Mouse (Mus musculus): ENCODE measurements around the gene B3galt1. TPM values are rescaled to one million over a fixed set of nuclear protein-coding genes. Genes with fewer than 3 reads are reported as not detected.

The B3galt1 gene
- total and polyA plus RNA-seq, 3 experiments = 0.72 to 1.9 (median 1.5) TPM

- H3K36me3 ChIP-seq (ENCODE audit: control insufficient read depth, insufficient read depth, low read length) = no peaks in the 10 kb centered on the region
- no peaks in the 10 kb centered on the region for H3K79me2 ChIP-seq (replicated peaks; ENCODE audit: control insufficient read depth, insufficient read depth, low read length)
- H3K27ac ChIP-seq = no peak overlapping the region
- intact Hi-C loops (cut with DNase I) = no loop called here
- 93% methylated on average over 9 of the region's 9 CpGs for WGBS
- H3K4me1 ChIP-seq (ENCODE audit: control insufficient read depth, insufficient read depth, low read length) = no peaks in the 10 kb centered on the region
- H3K9ac ChIP-seq (ENCODE audit: low read depth, low read length) = no peak overlapping the region
- no peak for DNase-seq
- TF ChIP-seq EP300 (IDR thresholded peaks at IDR 0.05; ENCODE audit: insufficient read depth, low read depth, low read length) (no peak), POLR2A (IDR thresholded peaks at IDR 0.05; ENCODE audit: insufficient read depth, low read depth, low read length) (no peak), CTCF (IDR thresholded peaks at IDR 0.05) (no peak)
- H3K4me3 ChIP-seq = no peak overlapping the region
- H3K27me3 ChIP-seq (ENCODE audit: control insufficient read depth, insufficient read depth, low read length) = no peaks in the 10 kb centered on the region
These were observed 439.5 kb downstream of the B3galt1 start for GRCm38 (mm10) chr2:68005210-68005609.

- intact Hi-C loops (cut with DNase I) = no loop called here
- WGBS = 85% methylated on average over 7 of the region's 7 CpGs
- H3K27me3 ChIP-seq (ENCODE audit: control insufficient read depth, insufficient read depth, low read length) = no peaks in the 10 kb centered on the region
- TF ChIP-seq EP300 (IDR thresholded peaks at IDR 0.05; ENCODE audit: insufficient read depth, low read depth, low read length) = no peak
- TF ChIP-seq POLR2A (IDR thresholded peaks at IDR 0.05; ENCODE audit: insufficient read depth, low read depth, low read length) = no peak
- DNase-seq = no peak
- no peaks in the 10 kb centered on the region for H3K79me2 ChIP-seq (replicated peaks; ENCODE audit: control insufficient read depth, insufficient read depth, low read length)
- no peaks in the 10 kb centered on the region for H3K36me3 ChIP-seq (ENCODE audit: control insufficient read depth, insufficient read depth, low read length)
- H3K9ac ChIP-seq (ENCODE audit: low read depth, low read length) = no peak overlapping the region
- H3K4me3 ChIP-seq = no peak overlapping the region
- H3K27ac ChIP-seq = no peak overlapping the region
- H3K4me1 ChIP-seq (ENCODE audit: control insufficient read depth, insufficient read depth, low read length) = no peaks in the 10 kb centered on the region
These were observed 440.0 kb downstream of the B3galt1 start for GRCm38 (mm10) chr2:68005711-68006110.

GRCm38 (mm10) chr2:68011336-68011735 is 445.7 kb downstream of the B3galt1 start:
- Histone ChIP-seq H3K4me3 (no peak overlapping the region), H3K9ac (ENCODE audit: low read depth, low read length) (no peak overlapping the region), H3K27ac (no peak overlapping the region), H3K27me3 (ENCODE audit: control insufficient read depth, insufficient read depth, low read length) (no peaks in the 10 kb centered on the region), H3K36me3 (ENCODE audit: control insufficient read depth, insufficient read depth, low read length) (no peaks in the 10 kb centered on the region), H3K79me2 (replicated peaks; ENCODE audit: control insufficient read depth, insufficient read depth, low read length) (no peaks in the 10 kb centered on the region), H3K4me1 (ENCODE audit: control insufficient read depth, insufficient read depth, low read length) (no peaks in the 10 kb centered on the region)
- TF ChIP-seq CTCF (IDR thresholded peaks at IDR 0.05) = no peak
- no peak for TF ChIP-seq POLR2A (IDR thresholded peaks at IDR 0.05; ENCODE audit: insufficient read depth, low read depth, low read length)
- no peak for TF ChIP-seq EP300 (IDR thresholded peaks at IDR 0.05; ENCODE audit: insufficient read depth, low read depth, low read length)
- WGBS = 78% methylated on average over 4 of the region's 4 CpGs
- intact Hi-C loops (cut with DNase I) = no loop called here
- DNase-seq = no peak

- 64% methylated on average over 5 of the region's 5 CpGs for WGBS
- H3K79me2 ChIP-seq (replicated peaks; ENCODE audit: control insufficient read depth, insufficient read depth, low read length) = no peaks in the 10 kb centered on the region
- TF ChIP-seq EP300 (IDR thresholded peaks at IDR 0.05; ENCODE audit: insufficient read depth, low read depth, low read length) (no peak), POLR2A (IDR thresholded peaks at IDR 0.05; ENCODE audit: insufficient read depth, low read depth, low read length) (no peak), CTCF (IDR thresholded peaks at IDR 0.05) (no peak)
- no peak overlapping the region for H3K27ac ChIP-seq
- H3K27me3 ChIP-seq (ENCODE audit: control insufficient read depth, insufficient read depth, low read length) = no peaks in the 10 kb centered on the region
- no peak overlapping the region for H3K4me3 ChIP-seq
- intact Hi-C loops (cut with DNase I) = no loop called here
- H3K36me3 ChIP-seq (ENCODE audit: control insufficient read depth, insufficient read depth, low read length) = no peaks in the 10 kb centered on the region
- H3K4me1 ChIP-seq (ENCODE audit: control insufficient read depth, insufficient read depth, low read length) = no peaks in the 10 kb centered on the region
- no peak for DNase-seq
- H3K9ac ChIP-seq (ENCODE audit: low read depth, low read length) = no peak overlapping the region
These were observed 454.6 kb downstream of the B3galt1 start for GRCm38 (mm10) chr2:68020251-68020680.

DNA sequence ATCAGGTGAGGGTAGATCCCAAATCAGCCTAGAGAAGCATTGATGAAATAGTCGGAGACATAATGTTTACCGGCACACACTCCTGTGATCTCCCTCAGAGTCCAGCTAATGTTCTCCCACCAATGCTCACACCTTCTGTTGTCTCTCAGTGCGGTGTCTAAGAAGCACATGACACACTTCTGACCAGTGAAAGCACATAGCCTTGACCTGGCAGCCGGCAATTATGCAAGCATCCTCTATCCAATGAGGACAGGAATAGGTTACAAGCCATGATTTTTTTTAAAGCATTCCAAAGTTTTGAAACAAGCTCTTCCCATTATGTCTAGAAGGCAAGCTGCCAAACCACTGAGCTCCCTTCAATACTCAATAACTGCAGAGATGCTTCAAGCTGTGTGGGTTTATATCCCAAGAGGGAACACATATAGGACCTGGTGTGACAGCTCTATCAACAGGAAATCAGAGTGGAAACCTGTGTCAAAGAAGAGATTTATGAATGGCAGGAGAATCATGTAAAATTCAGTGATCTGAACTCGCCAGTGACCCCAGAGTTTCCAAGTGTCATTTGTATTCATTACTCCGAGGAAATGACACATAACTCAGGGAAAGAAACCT is 456.0 kb downstream of the B3galt1 start:
- 78% methylated on average over 6 of the region's 6 CpGs for WGBS
- Histone ChIP-seq H3K36me3 (ENCODE audit: control insufficient read depth, insufficient read depth, low read length) (no peaks in the 10 kb centered on the region), H3K27me3 (ENCODE audit: control insufficient read depth, insufficient read depth, low read length) (no peaks in the 10 kb centered on the region), H3K27ac (no peak overlapping the region), H3K79me2 (replicated peaks; ENCODE audit: control insufficient read depth, insufficient read depth, low read length) (no peaks in the 10 kb centered on the region), H3K4me3 (no peak overlapping the region), H3K4me1 (ENCODE audit: control insufficient read depth, insufficient read depth, low read length) (no peaks in the 10 kb centered on the region), H3K9ac (ENCODE audit: low read depth, low read length) (no peak overlapping the region)
- no peak for DNase-seq
- TF ChIP-seq POLR2A (IDR thresholded peaks at IDR 0.05; ENCODE audit: insufficient read depth, low read depth, low read length) (no peak), EP300 (IDR thresholded peaks at IDR 0.05; ENCODE audit: insufficient read depth, low read depth, low read length) (no peak), CTCF (IDR thresholded peaks at IDR 0.05) (no peak)
- intact Hi-C loops (cut with DNase I) = no loop called here

GRCm38 (mm10) chr2:68028811-68029210 is 463.1 kb downstream of the B3galt1 start:
- intact Hi-C loops (cut with DNase I) = no loop called here
- Histone ChIP-seq H3K4me3 (no peak overlapping the region), H3K9ac (ENCODE audit: low read depth, low read length) (no peak overlapping the region), H3K4me1 (ENCODE audit: control insufficient read depth, insufficient read depth, low read length) (no peaks in the 10 kb centered on the region), H3K36me3 (ENCODE audit: control insufficient read depth, insufficient read depth, low read length) (no peaks in the 10 kb centered on the region), H3K27me3 (ENCODE audit: control insufficient read depth, insufficient read depth, low read length) (no peaks in the 10 kb centered on the region), H3K79me2 (replicated peaks; ENCODE audit: control insufficient read depth, insufficient read depth, low read length) (no peaks in the 10 kb centered on the region), H3K27ac (no peak overlapping the region)
- no peak for TF ChIP-seq EP300 (IDR thresholded peaks at IDR 0.05; ENCODE audit: insufficient read depth, low read depth, low read length)
- TF ChIP-seq POLR2A (IDR thresholded peaks at IDR 0.05; ENCODE audit: insufficient read depth, low read depth, low read length) = no peak
- no peak for TF ChIP-seq CTCF (IDR thresholded peaks at IDR 0.05)
- DNase-seq = no peak
- WGBS = 95% methylated on average over 2 of the region's 2 CpGs

All from heart, adult 2 months (tissue).